Mouse (Mus musculus) gastrocnemius, adult 8-10 months (tissue): ENCODE measurements at regions not wholly inside any gene's neighbourhood (a gene's known extent, or its start where the extent isn't known, plus 50 kb on each side); places are given as distances from the start of the nearest gene placed in this dataset.
"Not testable (repeated sequence)": the region's sequence is repeated elsewhere in the genome, so short reads cannot be mapped to it uniquely, and the experiment has no call there.

Source experiments
- DNase-seq, 2 experiments: peaks; one replicate each; pipeline ENCODE4 v3.0.0; 2022; ENCODE audit warnings: low spot score in 2 of 2

DNA sequence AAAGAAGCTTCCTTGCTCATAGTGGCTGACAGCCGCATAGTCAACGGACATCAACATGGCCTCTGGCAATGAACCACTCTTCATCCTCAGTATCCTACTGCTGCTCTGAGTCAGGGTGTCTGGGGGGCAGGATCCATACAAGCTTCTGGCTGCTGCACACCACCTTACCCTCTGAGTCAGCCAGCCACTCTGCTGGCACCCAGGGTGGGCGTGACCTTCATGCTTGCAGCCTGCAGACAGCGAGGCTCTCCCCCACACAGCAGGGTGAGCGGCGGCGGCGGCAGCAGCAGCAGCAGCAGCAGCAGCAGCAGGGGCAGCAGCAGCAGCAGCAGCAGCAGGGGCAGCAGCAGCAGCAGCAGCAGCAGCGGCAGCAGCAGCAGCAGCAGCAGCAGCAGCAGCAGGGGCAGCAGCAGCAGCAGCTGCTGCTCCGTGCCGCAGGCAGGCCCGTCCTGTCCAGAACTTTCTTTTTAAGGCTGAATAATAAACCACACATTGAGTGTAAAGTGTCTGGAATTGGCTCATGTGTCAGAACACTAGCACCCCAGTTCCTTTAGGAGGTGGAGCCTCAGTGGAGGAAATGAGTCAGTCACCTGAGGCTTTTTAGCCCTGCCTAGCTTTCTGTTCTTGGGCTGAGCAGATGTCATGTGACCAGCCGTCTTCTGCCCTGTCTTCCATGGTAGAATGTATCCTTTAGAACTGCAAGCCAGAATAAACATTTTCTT is 186.3 kb downstream of the 1810013L24Rik start:
- DNase-seq: no peak

DNA sequence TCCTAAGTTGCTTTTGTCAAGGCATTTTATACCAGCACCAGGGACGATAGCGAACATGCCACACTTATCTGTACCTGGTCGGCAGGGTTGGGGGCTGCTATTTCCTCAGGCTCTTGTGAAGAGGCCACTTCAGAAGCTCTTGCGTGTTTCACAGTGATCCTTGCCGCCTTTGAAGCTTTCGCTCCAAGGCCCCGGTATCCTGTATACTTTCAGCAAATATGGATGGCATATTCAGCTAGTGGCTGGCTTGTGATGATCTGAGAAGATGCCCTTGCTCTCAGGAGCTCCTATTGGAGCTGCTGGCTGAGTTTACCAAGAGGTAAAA is 186.8 kb downstream of the 1810013L24Rik start:
- DNase-seq: no peak

DNA sequence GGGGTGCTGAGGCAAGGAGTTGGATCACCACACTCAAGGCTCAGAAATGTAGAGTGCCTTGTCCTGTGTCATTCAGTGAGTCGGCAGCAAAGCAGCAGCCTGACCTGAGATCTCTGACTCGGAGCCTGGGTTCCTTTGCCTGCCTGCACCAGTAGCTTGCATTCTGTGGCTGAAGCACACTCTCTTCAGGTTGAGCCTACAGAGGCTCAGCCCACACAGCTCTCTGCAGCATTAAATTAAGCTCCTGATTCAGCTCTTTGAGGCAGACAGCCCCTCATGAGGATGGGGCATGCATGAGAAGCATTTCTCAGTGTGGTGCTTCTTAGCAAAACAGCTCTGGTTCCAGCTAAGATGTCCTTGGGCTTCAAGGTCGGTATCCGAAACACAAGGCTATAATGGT is 200.8 kb downstream of the 1810013L24Rik start:
- no peak for DNase-seq

DNA sequence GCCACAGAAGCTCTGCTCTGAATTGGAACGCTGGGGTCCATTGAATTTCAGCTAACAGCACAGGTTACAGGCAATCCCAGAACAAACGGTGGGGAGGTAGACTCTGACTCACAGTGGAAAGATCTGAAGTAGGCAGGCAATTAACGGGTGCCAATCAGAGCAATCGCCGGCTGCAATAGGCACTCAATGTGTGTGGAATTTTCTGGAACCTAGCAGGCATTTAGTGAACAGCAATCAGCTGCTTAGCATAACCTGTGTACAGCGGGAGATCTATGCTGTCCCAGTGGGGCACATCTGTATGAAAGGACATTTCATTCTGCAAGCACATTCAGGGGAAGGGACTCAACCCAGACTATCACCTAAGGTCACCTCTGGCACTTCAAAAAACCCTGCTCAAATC is 213.4 kb downstream of the 1810013L24Rik start:
- no peak for DNase-seq

DNA sequence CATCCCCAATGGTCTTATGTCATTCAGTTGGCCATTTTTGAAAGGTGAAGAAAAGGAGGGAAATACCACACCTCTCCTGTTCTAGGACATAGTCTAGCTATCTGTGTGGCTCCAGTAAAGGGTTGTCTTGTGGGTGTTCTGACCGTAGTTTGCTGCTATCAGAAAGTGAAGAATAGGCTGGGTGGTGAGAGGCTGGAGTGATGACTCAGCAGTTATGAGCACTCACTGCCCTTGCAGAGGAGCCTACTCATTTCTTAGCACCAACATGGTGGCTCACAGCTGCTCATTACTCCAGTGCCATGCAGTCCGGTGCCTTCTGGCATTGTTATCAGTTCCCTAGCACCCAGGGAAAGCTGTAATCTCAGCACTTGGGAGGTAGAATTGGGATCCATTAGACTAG is 217.0 kb downstream of the 1810013L24Rik start:
- no peak for DNase-seq

DNA sequence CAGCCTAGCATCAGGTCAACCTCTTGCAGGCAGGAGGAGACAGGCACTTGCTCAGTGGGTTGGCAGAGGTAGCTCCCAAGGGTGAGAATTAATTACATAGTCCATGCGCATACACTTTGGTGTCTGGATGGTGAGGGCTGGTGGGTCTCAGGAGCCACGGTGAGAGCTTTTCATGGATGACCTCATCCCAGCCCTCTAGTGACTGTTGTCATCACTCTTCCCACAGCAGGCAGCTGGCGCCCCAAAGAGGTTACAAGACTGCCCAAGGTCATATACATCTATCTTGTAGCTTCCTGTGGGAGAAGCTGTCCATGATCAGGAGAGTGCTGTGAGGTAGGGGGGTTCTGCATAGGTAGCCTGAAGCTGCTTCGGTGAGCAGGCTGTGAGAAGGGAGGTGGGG is 224.5 kb downstream of the 1810013L24Rik start:
- DNase-seq: no peak

DNA sequence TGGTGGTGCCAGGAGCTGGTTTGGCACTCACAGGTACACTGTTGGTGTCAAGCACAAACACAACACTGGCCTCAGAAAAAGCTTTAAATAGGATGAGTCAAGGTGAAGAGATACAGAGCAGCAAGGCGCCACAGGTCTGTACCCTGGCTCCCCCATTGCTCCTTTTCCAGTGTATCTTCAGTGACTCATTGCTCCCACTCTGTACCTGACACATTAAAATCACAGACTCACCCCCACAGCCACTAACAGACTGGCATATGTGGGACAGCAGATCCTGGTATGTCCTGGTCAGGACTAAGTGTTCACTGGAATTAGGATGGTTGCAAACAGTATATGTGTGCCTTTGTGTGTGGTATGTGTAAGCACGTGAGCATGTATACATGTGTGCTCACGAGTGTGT is 226.5 kb downstream of the 1810013L24Rik start:
- DNase-seq: no peak

DNA sequence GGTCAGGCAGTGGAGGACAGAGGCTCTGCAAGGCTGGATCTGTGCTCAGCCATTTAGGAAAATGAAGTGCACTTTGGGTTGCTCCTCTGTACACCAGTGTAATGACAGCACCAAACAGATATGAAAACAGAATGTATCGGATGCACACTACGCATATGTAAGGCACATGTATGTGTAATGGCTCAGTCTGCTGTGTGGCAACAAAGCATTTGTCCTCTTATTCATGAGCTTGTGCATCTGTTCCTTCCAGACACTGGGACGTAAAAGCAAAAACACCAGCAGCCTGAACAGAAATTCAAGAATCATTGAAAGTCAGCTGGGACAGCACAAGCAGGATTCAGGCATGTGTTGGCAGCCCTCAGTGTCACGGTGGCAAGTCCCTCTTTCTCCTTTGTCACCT is 241.6 kb downstream of the 1810013L24Rik start:
- DNase-seq: no peak

DNA sequence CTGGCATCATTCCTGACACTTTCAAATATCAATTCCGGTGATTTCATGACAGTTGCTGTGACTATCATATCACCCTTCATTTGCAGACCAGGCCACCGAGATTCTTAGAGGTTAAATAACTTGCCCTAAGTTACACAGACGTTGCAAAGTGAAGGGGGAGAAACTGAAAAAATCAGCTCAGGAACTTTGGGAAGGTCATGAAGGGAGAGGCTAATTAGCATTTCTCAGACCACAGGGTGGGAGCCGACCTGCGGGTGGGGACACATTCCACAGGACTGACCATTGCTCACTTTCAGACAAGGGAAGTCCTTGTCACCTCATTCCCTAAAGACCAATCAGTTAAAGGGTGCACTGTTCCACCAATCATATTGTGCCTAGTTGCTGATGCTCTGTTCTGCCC is 242.1 kb downstream of the 1810013L24Rik start:
- not testable (repeated sequence) for DNase-seq

DNA sequence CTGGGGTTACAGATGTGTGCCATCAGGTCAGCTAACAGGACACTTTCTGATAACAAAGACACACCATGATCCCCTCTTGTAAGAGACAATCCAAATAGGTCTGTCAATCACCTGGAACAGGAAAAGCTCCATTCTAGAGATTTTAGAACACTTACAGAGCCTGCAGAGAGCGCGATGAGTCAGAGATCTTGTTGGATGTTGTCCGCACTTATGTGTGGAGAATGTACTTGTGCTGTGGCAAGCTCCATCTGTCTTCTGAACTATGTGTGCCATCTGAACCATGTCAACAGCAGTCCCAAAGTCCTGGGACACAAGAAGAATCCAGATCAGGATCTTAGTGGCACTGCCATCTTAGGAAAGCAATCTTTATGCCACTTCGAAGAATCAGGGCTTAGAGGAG is 244.4 kb downstream of the 1810013L24Rik start:
- no peak for DNase-seq

DNA sequence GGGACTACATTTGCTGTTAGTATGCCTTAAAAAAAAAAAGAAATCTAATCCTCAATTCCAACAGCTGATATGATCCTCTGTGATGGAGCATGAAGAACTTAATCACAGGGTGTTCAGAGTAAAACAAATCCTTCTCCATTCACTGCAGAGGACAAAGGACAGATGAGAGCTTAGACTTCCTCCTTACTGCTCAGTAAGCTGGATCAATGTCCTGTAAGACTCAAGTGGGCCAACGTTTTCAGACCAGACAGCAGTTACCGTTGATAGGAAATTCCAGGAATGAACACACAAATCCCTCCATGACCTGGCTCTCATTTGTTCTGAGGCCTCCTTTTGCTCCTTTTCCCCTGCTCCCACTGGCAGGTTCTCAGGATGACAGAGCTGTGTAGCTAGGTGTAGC is 247.6 kb downstream of the 1810013L24Rik start:
- no peak for DNase-seq

DNA sequence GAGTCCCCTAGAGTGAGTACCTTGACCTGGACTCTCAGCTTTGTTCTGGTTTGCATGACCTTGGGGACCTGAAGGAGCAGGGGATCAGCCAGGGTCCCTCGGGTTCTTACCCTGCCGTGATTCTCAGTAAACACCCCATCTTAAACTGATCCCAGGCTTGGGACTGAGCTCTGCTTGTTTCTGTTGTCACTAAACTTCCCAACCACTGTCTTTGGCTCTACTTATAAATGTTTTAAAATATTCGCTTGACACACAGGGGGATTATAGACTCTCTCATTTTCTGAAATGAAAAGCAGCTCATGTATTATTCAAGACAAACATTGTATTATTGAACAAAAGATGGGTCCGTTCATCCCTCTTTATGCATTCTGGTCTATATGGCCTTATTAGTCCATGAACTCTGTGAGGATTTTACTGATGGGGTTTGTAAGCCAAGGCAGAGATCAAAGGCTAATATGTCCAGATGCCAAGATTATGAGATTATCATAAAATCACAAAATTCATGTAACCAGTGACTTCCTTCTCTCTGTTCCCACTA is 248.6 kb downstream of the 1810013L24Rik start:
- no peak for DNase-seq

DNA sequence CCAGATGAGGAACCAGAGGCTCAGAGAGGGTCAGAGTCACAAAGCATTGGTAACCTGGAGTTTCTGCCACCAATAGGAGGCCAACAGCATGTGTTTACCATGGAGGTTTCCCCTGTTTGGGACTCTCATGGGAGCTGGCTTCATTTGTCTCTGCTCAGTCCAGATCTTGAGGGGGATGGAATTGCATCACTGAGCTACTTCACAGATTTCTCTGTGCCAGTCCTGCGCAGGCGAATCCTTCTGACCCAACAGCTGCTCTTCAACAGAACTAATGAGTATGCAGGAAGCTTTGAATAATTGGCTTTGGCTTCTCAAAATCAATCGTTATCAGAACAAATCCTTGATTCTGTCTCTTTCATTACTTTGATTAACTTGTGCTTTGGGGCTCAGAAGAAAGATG is 253.1 kb downstream of the 1810013L24Rik start:
- DNase-seq: no peak

DNA sequence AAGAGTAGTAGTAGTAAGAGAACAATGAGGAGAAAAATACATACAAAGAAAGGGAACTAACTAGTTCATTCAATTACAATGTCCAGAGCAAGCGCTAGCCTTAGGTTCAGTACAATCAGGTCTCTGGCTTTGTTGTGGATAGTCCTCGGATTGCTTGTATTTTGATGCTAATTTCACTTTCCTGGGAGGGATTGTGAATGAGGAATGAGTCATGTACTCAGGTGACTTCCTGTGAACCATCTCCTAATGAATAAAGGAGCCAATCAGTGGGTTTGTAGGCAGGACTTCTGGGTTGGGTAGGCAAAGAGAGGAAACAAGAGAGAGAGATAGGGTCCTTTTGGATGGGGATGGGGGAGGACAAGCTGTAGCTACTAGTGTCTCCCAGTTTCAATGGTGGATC is 253.8 kb downstream of the 1810013L24Rik start:
- DNase-seq: no peak

DNA sequence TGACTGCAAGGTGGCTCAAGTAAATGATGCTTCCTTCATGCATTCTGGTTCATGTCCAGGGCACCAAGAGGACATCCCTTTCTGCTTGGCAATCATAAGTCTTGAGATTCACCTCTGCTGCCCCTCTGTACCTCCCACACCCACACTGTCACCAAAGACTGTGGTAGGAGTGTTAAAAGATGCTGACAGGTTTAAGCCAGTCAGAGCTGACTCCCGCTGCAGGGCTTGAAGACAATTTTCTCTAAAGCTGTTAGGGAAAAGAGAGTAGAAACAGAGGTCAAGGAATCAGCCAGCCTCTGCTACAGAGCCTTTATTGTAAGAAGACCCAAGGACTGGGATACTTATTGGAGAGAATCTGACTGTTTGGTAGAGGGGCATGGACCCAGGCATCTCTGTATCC is 254.7 kb downstream of the 1810013L24Rik start:
- DNase-seq: no peak

DNA sequence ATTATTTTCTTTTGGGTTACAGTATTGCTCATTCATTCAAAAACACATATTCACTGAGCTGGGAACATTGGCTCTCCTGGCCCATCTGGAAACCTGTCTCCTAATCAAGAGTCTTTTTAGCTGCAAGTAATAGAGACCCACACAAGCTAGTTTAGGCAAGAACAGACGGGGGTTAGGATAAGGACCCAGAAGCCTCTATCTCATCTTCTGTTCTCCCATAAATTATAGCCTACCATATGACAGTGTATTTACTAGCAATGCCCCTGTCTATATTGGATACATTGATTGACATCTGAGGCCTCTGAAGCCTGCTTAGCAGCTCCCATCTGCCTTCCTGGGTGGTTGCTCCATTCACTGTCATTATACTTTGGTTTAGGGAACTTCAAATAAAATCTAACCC is 255.2 kb downstream of the 1810013L24Rik start:
- no peak for DNase-seq

DNA sequence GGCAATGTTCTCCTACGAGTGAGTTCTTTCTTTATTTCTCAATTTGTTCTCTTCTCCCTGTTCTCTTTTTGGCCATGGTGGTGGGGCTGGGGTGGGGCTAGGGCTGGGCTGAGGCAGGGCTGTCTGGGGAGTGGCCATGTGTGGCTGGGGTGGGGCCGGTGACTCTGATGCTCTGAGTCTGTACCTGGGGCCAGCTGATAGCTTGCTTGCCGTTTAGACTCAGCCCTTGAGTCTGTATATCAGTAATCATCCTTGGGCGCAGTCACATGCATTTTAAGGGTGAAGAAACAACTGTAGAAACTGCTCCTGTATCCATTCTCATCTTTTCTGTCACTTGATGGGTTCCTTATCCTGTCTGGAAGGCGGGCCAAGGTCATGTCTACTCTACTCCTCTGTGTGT is 256.1 kb downstream of the 1810013L24Rik start:
- no peak for DNase-seq

DNA sequence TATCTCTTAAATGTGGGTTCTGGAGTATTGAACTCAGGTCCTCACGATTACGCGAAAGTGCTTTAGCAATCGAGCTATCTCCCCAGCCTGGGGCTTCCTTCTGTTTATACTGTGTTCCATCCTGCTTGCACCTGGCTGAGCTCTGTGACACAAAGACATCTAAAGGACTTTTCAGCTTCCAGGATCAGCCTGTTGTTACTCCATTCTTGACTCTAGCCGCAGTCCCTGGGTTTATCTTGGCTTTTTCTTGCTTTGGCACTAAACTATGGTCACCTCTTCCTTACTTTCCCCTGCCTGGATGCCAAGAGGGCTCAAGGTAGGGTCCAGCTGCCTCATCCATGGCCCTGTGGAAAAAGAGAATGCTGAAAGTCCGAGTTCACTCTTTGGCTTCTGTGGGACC is 261.9 kb downstream of the 1810013L24Rik start:
- DNase-seq: no peak

DNA sequence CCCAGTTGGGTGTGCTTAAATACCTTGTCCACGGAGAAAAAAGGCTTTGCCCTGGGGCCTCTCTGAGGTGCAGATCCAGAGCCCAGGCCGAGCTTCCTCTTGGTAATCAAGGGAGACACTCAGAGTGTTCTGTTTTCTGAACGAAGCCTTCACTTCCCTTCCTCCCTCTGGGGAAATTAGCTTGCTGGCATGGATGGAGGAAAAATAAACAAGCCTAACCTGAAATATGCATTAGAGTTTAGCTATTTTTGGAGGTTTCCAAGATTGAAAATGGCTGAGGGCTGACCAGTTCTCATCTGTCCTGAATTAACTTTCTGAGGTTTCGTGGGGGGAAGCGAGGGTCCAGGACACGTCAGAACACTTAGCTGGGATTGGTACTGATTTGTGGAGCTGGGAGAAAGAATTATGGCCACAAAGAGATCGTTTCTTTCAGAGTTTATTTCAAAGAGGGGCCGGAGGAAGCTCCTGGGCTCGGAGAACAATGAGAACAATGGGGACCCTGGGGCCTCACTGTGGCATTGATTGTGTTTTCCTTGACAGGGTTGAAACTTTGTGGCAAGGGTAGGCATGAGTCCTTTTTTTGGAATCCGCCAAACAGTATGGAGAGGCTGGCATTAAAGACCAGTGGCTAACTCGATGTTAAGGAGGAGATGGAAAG is 262.4 kb downstream of the 1810013L24Rik start:
- DNase-seq: no peak

DNA sequence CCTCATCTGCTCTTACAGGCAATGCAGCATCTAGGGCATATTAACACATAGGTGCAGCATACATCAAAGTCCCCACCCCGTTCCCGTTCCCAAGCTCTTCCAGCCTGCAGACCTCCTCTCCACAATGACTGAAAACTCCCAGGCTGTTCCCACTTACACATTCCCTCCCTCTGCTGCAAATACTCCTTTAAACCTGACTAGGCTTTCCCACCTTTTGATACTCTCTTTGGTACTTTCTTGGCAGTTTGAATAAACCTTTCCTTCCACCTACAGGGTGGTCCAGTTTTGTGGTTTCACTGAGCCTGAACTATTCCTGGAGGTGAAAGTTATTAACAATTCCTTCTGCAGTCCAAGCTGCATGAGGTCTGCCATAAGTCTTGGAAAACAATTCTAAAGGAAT is 263.7 kb downstream of the 1810013L24Rik start:
- no peak for DNase-seq

DNA sequence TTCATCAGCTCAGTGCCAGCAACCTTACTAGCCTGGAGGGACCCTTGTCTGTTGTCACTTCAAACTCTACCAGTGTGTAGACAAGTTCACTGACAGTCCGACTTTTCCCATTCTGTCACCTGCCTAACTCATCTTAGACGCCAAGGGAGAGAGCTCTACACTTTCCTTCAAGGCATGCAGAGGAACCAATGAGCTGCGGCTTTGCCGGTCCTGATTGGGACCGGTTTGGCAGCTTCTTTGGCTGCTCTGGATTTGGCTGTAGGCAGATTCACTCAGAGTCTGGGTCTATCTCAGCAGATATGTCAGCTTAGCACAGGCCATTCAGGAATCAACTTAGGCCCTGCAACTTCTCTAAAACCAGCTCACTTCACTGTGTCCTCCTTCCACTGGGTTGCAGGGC is 264.3 kb downstream of the 1810013L24Rik start:
- DNase-seq: no peak

DNA sequence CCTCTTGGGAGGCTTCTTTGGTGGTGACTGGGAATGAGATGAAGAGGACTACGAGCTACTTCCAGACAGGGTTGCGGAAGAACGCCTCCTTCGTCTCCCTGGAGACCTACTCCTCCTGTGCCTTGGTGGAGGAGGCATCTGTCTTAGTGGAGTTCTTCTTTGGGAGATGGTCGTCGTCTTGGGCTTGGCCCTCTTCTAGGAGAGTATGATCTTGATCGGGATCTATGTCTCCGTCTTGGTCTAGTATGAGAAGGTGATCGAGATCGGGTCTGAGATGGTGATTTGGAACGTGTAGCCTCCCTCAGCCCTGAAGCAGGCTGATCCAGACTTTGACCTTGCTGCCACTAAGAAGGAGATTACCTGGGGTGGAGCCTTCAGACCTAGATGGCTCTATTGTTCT is 276.3 kb downstream of the 1810013L24Rik start:
- DNase-seq: no peak

DNA sequence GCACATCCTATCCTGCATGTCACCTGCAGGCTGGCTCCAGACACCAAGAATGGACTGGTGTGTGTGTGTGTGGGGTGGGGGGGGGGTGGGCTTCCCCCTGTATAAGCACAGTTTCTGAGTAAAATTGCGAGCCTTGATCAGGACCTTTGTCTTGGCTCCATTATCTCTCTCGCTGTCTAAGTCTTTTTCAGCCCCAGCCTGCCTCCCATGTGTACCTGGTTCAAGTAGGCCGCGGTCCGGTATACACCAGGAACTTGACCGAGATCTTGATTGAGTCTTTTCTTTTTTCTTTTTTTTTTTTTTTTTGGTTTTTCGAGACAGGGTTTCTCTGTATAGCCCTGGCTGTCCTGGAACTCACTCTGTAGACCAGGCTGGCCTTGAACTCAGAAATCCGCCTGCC is 276.8 kb downstream of the 1810013L24Rik start:
- DNase-seq: not testable (repeated sequence)
